Mouse (Mus musculus): ENCODE data around the gene Tle3.

The Tle3 gene

GRCm38 (mm10) chr9:61358933-61359332 lies 13.2 kb upstream of the Tle3 start:
- DNase-seq (ENCODE audit: extremely low read depth, low read depth): no peak

- DNase-seq (ENCODE audit: extremely low read depth, low read depth): no peak
These were observed 12.4 kb upstream of the Tle3 start for GRCm38 (mm10) chr9:61359741-61360140.

GRCm38 (mm10) chr9:61360163-61360562 lies 12.0 kb upstream of the Tle3 start:
- DNase-seq (ENCODE audit: extremely low read depth, low read depth): no peak

- no peak for DNase-seq (ENCODE audit: extremely low read depth, low read depth)
These were observed 11.2 kb upstream of the Tle3 start for GRCm38 (mm10) chr9:61360727-61361631.

GRCm38 (mm10) chr9:61363194-61363593 lies 9.0 kb upstream of the Tle3 start:
- DNase-seq (ENCODE audit: extremely low read depth, low read depth): no peak

- no peak for DNase-seq (ENCODE audit: extremely low read depth, low read depth)
These were observed 6.1 kb upstream of the Tle3 start for GRCm38 (mm10) chr9:61366108-61366507.

- DNase-seq (ENCODE audit: extremely low read depth, low read depth): no peak
These were observed 5.0 kb upstream of the Tle3 start for GRCm38 (mm10) chr9:61367156-61367555.

GRCm38 (mm10) chr9:61367857-61368566 lies 4.2 kb upstream of the Tle3 start:
- DNase-seq (ENCODE audit: extremely low read depth, low read depth): no peak

- no peak for DNase-seq (ENCODE audit: extremely low read depth, low read depth)
These were observed 3.5 kb upstream of the Tle3 start for GRCm38 (mm10) chr9:61368567-61369240.

GRCm38 (mm10) chr9:61369316-61370273 lies 2.6 kb upstream of the Tle3 start:
- DNase-seq (ENCODE audit: extremely low read depth, low read depth): no peak

- peak; percentile 95 for DNase-seq (ENCODE audit: extremely low read depth, low read depth)
These were observed 1.7 kb upstream of the Tle3 start for GRCm38 (mm10) chr9:61370454-61370888.

- no peak for DNase-seq (ENCODE audit: extremely low read depth, low read depth)
These were observed 1.0 kb upstream of the Tle3 start for GRCm38 (mm10) chr9:61370889-61371754.

- no peak for DNase-seq (ENCODE audit: extremely low read depth, low read depth)
These were observed 377 bp downstream of the Tle3 start for GRCm38 (mm10) chr9:61372510-61372975.

GRCm38 (mm10) chr9:61372976-61373633 lies 939 bp downstream of the Tle3 start:
- DNase-seq (ENCODE audit: extremely low read depth, low read depth): no peak

- no peak for DNase-seq (ENCODE audit: extremely low read depth, low read depth)
These were observed 1.4 kb downstream of the Tle3 start for GRCm38 (mm10) chr9:61373634-61373941.

- DNase-seq (ENCODE audit: extremely low read depth, low read depth): no peak
These were observed 2.1 kb downstream of the Tle3 start for GRCm38 (mm10) chr9:61373942-61374900.

GRCm38 (mm10) chr9:61375002-61375401 lies 2.8 kb downstream of the Tle3 start:
- no peak for DNase-seq (ENCODE audit: extremely low read depth, low read depth)
